Mouse (Mus musculus) heart, adult 9 months (tissue): ENCODE data around the gene Ptma.
"Not testable (repeated sequence)": the region's sequence is repeated elsewhere in the genome, so short reads cannot be mapped to it uniquely, and the experiment has no call there.

Source experiments
- DNase-seq, 2 experiments: peaks; one replicate each; pipeline ENCODE4 v3.0.0; 2022; ENCODE audit warnings: low spot score in 2 of 2

The Ptma gene

GRCm38 (mm10) chr1:86526116-86526788 is at the start of gene Ptma:
Gene Ptma (plus strand): TSS chr1:86526726.
- DNase-seq, result peak; percentile 100

- no peak for DNase-seq
Observed at GRCm38 (mm10) chr1:86477738-86478285, 48.7 kb upstream of the Ptma start.

- no peak for DNase-seq
Observed at GRCm38 (mm10) chr1:86479099-86479825, 47.3 kb upstream of the Ptma start.

GRCm38 (mm10) chr1:86480288-86480687 is 46.2 kb upstream of the Ptma start:
- no peak for DNase-seq

- no peak for DNase-seq
Observed at GRCm38 (mm10) chr1:86480735-86481447, 45.6 kb upstream of the Ptma start.

- DNase-seq, result no peak
Observed at GRCm38 (mm10) chr1:86481468-86481867, 45.1 kb upstream of the Ptma start.

GRCm38 (mm10) chr1:86482288-86482687 is 44.2 kb upstream of the Ptma start:
- DNase-seq, result no peak

GRCm38 (mm10) chr1:86482761-86483160 is 43.8 kb upstream of the Ptma start:
- no peak for DNase-seq

GRCm38 (mm10) chr1:86485346-86485745 is 41.2 kb upstream of the Ptma start:
- no peak for DNase-seq

- not testable (repeated sequence) for DNase-seq
Observed at GRCm38 (mm10) chr1:86485858-86486257, 40.7 kb upstream of the Ptma start.

GRCm38 (mm10) chr1:86486703-86487294 is 39.7 kb upstream of the Ptma start:
- no peak for DNase-seq

GRCm38 (mm10) chr1:86487295-86487907 is 39.1 kb upstream of the Ptma start:
- DNase-seq, result peak; percentile 98 to 100

- no peak for DNase-seq
Observed at GRCm38 (mm10) chr1:86487908-86488314, 38.6 kb upstream of the Ptma start.

- DNase-seq, result no peak
Observed at GRCm38 (mm10) chr1:86488326-86488725, 38.2 kb upstream of the Ptma start.

- no peak for DNase-seq
Observed at GRCm38 (mm10) chr1:86488774-86489173, 37.8 kb upstream of the Ptma start.

- DNase-seq, result no peak
Observed at GRCm38 (mm10) chr1:86489901-86490300, 36.6 kb upstream of the Ptma start.

GRCm38 (mm10) chr1:86490697-86491096 is 35.8 kb upstream of the Ptma start:
- no peak for DNase-seq

- no peak for DNase-seq
Observed at GRCm38 (mm10) chr1:86491533-86492094, 34.9 kb upstream of the Ptma start.

- DNase-seq, result no peak
Observed at GRCm38 (mm10) chr1:86492095-86493070, 34.1 kb upstream of the Ptma start.

- DNase-seq, result no peak
Observed at GRCm38 (mm10) chr1:86493783-86494182, 32.7 kb upstream of the Ptma start.
